Mouse (Mus musculus) left cerebral cortex, postnatal 14 days (tissue): ENCODE results near the gene Prcd. TPM values are rescaled to one million over a fixed set of nuclear protein-coding genes. Genes with fewer than 3 reads are reported as not detected.
A peak's percentile ranks its signal among the peaks of the same experiment; 100 is the strongest.
"Not testable (repeated sequence)": the region's sequence is repeated elsewhere in the genome, so short reads cannot be mapped to it uniquely, and the experiment has no call there.

ENCODE experiments used
- DNase-seq, 2 experiments: peaks; one replicate each; pipeline ENCODE4 v3.0.0; 2021 to 2022; ENCODE audit warnings: low spot score in 2 of 2, mixed read lengths in 1 of 2
- intact Hi-C: fragments of 180-260 bp; cut with DNase I; formaldehyde crosslinking; loops from one replicate; pipeline ENCODE4 v1.15.1; 2025
- total RNA-seq, 2 experiments: library from RNA; stranded (reverse); gene quantifications; 2 replicates each; pipeline ENCODE4 v1.2.3; 2021

Prcd gene
- total RNA-seq, 2 experiments from 2014 or later: 2.8 to 3.0 TPM

DNA sequence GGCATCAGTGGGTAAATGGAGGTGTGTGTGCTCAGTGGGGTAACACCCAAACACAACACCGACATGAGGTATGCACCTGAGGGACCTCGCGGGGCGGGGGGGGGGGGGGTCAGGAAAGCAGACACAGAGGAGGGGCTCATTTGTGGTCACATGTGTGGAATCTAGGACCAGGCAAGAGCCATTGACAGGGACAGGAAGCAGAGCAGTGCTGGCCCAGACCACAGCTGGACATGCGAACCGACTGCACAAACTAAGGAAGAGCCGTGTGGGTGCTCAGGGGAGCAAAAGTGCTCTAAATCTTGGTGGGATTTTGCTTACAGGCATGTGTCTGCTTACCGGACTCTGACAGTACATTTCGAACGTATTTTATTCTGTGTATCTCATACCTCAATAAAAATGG lies 12.0 kb downstream of the Prcd start:
- intact Hi-C loops: no loop called here
- DNase-seq: no peak

- no peak for DNase-seq
- intact Hi-C loops: no loop called here
These were observed 13.2 kb downstream of the Prcd start for GRCm38 (mm10) chr11:116666566-116666965.

DNA sequence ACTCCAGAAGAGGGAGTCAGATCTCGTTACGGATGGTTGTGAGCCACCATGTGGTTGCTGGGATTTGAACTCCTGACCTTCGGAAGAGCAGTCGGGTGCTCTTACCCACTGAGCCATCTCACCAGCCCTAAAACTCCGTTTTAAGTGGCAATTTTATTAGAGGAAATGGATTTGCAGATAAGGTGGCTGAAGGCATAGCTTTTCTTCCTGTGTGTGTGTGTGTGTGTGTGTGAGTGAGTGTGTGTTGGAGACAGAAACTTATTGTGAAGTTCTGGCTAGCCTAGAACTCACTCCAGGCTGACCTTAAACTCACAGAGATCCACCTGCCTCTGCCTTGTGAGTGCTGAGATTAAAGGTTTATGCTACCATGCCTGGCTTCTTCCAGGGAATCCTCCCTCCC lies 13.7 kb downstream of the Prcd start:
- DNase-seq, intact Hi-C loops: not testable (repeated sequence)

GRCm38 (mm10) chr11:116667930-116668329 lies 14.6 kb downstream of the Prcd start:
- no peak for DNase-seq
- intact Hi-C loops: no loop called here

GRCm38 (mm10) chr11:116668381-116668825 lies 15.1 kb downstream of the Prcd start:
- intact Hi-C loops: no loop called here
- no peak for DNase-seq

- intact Hi-C loops: no loop called here
- DNase-seq: no peak
These were observed 15.5 kb downstream of the Prcd start for GRCm38 (mm10) chr11:116668839-116669238.

- DNase-seq: no peak
- intact Hi-C loops: no loop called here
These were observed 16.0 kb downstream of the Prcd start for GRCm38 (mm10) chr11:116669316-116669715.

DNA sequence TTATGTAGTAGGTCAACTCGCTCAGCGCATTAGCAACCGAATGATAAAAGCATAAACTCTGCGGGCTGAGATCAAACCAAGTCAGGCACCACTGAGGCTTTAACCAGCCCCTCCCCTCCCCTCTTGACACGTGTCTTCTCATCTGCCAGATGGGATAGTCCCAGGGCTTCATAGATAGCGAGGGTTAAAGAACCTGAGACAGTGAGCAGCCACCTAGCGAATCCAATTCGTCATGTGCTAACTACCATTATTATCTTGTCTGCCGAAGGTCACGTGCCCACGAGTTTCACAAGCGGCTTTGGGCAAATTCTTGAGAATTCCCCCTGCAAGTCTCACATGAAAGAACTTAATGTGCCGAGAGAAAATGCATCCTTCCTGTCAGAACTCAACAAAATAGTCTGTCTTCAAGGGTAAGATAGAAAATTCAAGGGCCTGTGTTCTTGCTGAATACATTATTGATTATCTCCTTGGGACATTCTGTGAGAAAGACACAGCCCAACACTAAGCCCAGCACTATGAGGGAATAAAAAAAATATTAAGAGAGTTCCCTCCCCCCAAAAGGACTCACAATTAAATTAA lies 16.5 kb downstream of the Prcd start:
- intact Hi-C loops: loop anchor here (2.0 to 5.0 kb wide), 2 partner anchors 25 to 137 kb away; no protein-coding TSS in a partner anchor
- no peak for DNase-seq

GRCm38 (mm10) chr11:116670386-116670785 lies 17.1 kb downstream of the Prcd start:
- DNase-seq: no peak
- intact Hi-C loops: loop anchor here (2.0 to 5.0 kb wide), 2 partner anchors 26 to 137 kb away; no protein-coding TSS in a partner anchor

- peak; percentile 97 to 98 for DNase-seq
- intact Hi-C loops: loop anchor here (2.0 to 5.0 kb wide), 2 partner anchors 26 to 136 kb away; no protein-coding TSS in a partner anchor
These were observed 17.9 kb downstream of the Prcd start for GRCm38 (mm10) chr11:116671112-116671844.

- intact Hi-C loops: loop anchor here (2.0 to 5.0 kb wide), 2 partner anchors 27 to 135 kb away; no protein-coding TSS in a partner anchor
- no peak for DNase-seq
These were observed 18.6 kb downstream of the Prcd start for GRCm38 (mm10) chr11:116671845-116672434.

- DNase-seq: no peak
- intact Hi-C loops: loop anchor here (5.0 kb wide), 1 partner anchor 135 kb away; no protein-coding TSS in a partner anchor
These were observed 19.3 kb downstream of the Prcd start for GRCm38 (mm10) chr11:116672595-116672994.

GRCm38 (mm10) chr11:116673410-116673809 lies 20.1 kb downstream of the Prcd start:
- DNase-seq: no peak
- intact Hi-C loops: loop anchor here (5.0 kb wide), 1 partner anchor 134 kb away; no protein-coding TSS in a partner anchor

DNA sequence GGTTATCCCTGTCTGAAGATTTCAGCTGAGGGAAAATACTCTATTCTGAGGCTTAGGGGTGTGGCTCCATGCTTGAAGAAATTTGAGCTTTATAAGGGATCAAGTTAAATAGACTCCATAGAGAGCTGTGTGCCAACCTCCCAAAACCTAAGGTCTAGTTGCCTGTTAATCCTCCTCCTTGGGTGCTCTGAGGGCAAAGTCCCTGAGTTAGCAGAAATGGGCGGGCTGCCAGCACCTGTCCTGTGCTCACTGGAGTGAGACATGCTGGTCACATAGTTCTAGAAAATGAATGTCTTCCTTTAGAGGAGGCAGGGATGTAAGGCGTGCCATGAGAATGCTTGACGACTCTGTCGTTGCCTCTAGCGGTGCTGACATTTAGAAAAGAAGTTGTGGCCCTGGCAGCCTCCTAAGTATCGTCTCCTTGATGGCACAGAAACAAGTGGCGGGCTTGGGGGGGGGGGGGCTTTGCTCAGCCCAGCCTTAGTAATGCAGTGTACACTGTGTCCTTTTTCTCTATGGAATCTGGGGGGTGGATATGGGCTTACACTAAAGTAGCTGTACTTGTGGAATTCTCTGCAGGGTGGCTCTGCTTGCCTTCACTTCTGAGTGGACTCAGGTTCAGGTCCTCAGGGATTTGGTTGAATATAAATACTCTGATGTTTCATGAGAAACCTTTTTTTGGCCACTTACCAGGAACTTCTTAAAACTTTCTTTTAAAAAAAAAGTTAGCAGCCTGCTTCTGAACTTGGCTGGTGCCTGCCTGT lies 21.5 kb downstream of the Prcd start:
- DNase-seq: no peak
- intact Hi-C loops: loop anchor here (5.0 kb wide), 1 partner anchor 133 kb away; no protein-coding TSS in a partner anchor

GRCm38 (mm10) chr11:116675429-116675828 lies 22.1 kb downstream of the Prcd start:
- intact Hi-C loops, DNase-seq: not testable (repeated sequence)

DNA sequence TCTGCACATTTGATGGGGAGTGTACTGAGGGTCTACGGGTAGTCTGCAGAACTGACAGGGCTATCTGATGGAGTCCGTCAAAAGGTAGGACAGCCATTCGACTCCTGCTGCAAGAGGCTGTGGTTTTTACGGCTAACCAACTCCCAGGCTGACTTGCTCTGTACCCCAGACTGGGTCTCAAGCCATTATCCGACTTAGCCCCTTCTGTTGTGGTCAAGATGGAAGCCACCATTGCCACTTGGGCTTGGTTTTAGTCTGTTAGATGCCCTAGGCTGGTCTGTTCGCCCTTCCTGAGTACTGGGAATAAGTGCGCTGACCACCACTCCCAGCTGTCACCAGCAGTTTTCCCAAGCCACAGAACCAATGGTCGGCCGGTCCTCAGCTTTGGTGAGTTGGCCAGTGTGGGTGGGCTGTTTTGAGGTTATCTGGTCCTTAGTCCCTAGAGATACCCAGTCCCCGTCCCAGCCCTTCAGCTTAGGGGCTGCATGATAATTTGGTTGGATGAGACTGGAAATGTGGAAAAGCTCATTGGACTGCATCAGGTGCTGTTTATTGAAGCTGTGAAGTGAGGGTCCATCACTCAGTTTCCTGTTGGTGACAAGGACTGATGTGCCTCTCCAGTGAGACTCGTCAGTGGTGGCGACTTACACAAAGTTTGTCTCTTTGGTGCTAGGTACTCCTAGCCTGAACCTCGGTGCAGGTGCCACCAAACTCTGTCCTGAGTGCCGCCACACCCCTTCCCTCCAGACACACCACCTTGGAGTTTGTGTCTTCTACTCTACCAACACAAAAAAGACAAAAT lies 23.0 kb downstream of the Prcd start:
- intact Hi-C loops: no loop called here
- DNase-seq: no peak

DNA sequence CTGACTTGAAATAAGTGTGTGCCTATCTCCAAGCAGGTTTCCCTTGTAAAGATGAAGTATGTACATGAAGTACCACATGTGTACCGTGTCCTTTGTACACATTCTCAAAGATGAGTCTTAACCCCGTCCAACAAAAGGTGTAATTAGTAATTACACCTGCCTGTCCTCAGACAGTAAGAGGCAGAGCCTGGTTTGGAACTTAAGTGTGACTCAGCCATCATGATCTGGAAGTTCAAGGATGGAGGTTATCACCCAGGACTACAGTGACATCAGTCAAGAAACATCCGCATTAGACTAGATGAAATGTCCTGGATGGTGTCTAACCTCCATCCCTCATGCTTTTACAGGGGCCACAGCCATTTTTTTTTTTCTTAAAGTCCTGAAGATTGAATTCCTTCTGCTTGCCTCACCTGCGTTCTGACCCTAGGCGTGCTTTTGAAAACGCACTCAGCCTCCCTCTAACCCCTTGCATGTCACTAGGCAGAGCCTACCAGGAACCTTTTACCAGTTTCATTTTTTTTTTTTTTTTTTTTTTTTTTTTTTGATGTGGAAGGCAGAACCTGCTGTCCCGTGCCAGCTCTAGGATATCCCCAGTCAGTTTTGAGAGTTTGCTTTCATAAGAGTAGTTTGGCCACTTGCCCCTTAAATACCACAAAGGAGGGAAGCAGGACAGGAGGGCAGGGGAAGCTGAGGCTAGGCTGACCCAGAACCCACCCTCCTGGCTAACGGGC lies 24.5 kb downstream of the Prcd start:
- no peak for DNase-seq
- intact Hi-C loops: no loop called here

GRCm38 (mm10) chr11:116679148-116679547 lies 25.8 kb downstream of the Prcd start:
- intact Hi-C loops: no loop called here
- DNase-seq: no peak
